Mouse (Mus musculus): ENCODE measurements around the gene Eloa.

Gene Eloa

DNA sequence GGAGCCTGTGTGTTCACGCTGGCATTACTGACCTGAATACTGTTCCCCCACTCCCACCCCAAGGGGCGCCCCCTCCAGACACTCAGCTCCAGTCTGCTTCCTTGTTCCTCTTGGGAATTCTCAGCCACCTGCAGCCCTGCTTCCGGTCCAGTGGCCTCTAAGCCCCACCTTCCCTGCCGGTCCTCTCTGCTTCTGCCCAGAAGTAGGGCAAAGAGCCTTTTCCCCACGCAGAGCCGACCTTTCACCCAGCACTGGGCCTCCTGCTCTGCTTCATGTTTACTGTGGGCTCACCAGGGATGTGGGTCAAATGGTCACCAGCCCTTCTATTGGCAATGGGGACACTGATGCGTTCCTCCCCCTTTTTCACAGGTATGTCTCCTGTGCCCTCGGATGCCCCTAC is 63.2 kb downstream of the Eloa start:
- no peak for DNase-seq (ENCODE audit: low read depth, low spot score)

DNA sequence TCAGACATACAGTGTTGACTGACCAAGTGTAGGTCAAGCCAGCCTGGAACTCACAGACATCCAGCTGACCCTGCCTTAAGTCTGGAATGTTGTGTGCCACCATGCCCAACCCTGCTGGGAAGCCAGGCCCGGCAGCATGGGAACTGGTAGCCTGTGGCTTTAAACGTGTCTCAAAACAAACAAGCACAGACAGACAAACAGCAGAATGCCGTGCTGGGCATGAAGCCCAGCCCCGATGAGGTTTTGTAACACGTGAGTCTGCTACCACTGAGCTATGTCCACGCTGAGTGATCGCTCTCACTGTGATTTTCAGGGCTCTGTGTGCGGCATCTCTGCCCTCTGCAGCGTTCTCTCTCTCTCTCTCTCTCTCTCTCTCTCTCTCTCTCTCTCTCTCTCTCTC is 65.7 kb downstream of the Eloa start:
- no peak for DNase-seq (ENCODE audit: low read depth, low spot score)

DNA sequence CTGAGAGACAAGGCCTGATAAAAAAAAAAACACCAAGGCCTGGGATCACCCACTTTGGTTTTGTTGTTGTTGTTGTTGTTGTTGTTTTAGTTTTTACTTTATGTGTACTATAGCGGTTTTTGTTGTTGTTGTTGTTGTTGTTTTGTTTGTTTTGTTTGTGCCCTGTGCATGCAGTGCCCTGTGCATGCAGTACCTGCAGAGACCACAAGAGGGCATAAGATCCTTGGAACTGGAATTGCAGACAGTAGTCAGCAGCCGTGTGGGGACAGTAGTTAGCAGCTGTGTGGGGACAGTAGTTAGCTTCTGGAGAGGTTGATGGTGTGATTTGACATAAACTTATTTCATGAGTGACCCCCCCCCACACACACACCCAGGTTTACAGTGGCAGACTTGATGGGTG is 67.3 kb downstream of the Eloa start:
- DNase-seq (ENCODE audit: low read depth, low spot score) = peak; percentile 65

All from retina, postnatal 7 days (tissue).